Mouse (Mus musculus) liver, embryonic 15.5 days (tissue): Measurements from ENCODE around the gene Kcnq4. TPM values are rescaled to one million over a fixed set of nuclear protein-coding genes. Genes with fewer than 3 reads are reported as not detected.

ENCODE experiments used
- ATAC-seq: fragments of 200-750 bp; cut with Nextera tagmentation; 2 replicates; pipeline ENCODE4 v1.8.0; 2017; ENCODE audit warnings: moderate number of reproducible peaks, mild to moderate bottlenecking, moderate library complexity; ENCODE audit not compliant: insufficient read depth
- H3K27ac ChIP-seq: fragments of 300-500 bp; sonication (generic); replicated peaks from 2 replicates; pipeline ENCODE4 v1.5.1; 2015; ENCODE audit warnings: mild to moderate bottlenecking, inconsistent platforms
- H3K27me3 ChIP-seq: fragments of 300-500 bp; sonication (generic); 2 replicates; pipeline ENCODE4 v1.6.1; 2015; ENCODE audit warnings: mild to moderate bottlenecking, inconsistent platforms
- H3K36me3 ChIP-seq: fragments of 300-500 bp; sonication (generic); replicated peaks from 2 replicates; pipeline ENCODE4 v1.6.1; 2015; ENCODE audit warnings: moderate library complexity, mild to moderate bottlenecking, inconsistent platforms
- H3K4me1 ChIP-seq: fragments of 300-500 bp; sonication (generic); replicated peaks from 2 replicates; pipeline ENCODE4 v1.6.1; 2015; ENCODE audit warnings: inconsistent platforms
- H3K4me2 ChIP-seq: fragments of 300-500 bp; sonication (generic); 2 replicates; pipeline ENCODE4 v1.6.1; 2015; ENCODE audit warnings: moderate library complexity, mild to moderate bottlenecking, inconsistent platforms
- H3K4me3 ChIP-seq: fragments of 300-500 bp; sonication (generic); replicated peaks from 2 replicates; pipeline ENCODE4 v1.5.1; 2015; ENCODE audit warnings: mild to moderate bottlenecking, inconsistent platforms
- H3K9ac ChIP-seq: fragments of 300-500 bp; sonication (generic); 2 replicates; pipeline ENCODE4 v1.6.1; 2015; ENCODE audit warnings: moderate library complexity, mild to moderate bottlenecking, inconsistent platforms
- H3K9me3 ChIP-seq: fragments of 300-500 bp; sonication (generic); replicated peaks from 2 replicates; pipeline ENCODE4 v1.6.1; 2016; ENCODE audit warnings: inconsistent platforms
- WGBS: fragments of 180-500 bp; shearing (Covaris S2); methylation state at CpG from one replicate; pipeline ENCODE4 v1.1.7; 2015; ENCODE audit warnings: mixed read lengths; ENCODE audit not compliant: insufficient replicate concordance; 5-methylcytosine and 5-hydroxymethylcytosine counted together
- polyA plus RNA-seq: library from polyadenylated mRNA; unstranded; fragments of >200 nt; fragmentation: Nextera tagmentation; extraction: Ambion mirVana; gene quantifications from 2 replicates; pipeline ENCODE4 v1.2.1, GENCODE M21; 2015

Kcnq4 gene
- 0.13 TPM in 2 replicates for polyA plus RNA-seq

GRCm38 (mm10) chr4:120747941-120748866 is at the start of gene Kcnq4:
TSS of gene Kcnq4 (minus strand) at chr4:120748612.
- no peaks in the 10 kb centered on the region for H3K36me3 ChIP-seq
- no peak within 1 kb of the TSS for H3K27ac ChIP-seq
- H3K27me3 ChIP-seq = peaks cover 94% of the 10 kb centered on the region
- H3K4me2 ChIP-seq = peak within 1 kb of the TSS; percentile 78
- no peak for ATAC-seq
- no peaks in the 10 kb centered on the region for H3K9me3 ChIP-seq
- H3K9ac ChIP-seq = no peak within 1 kb of the TSS
- WGBS = 2% methylated on average over 42 of the region's 42 CpGs
- peak within 1 kb of the TSS; percentile 53 for H3K4me3 ChIP-seq
- H3K4me1 ChIP-seq = peaks cover 12% of the 10 kb centered on the region

GRCm38 (mm10) chr4:120796687-120797086 is 48.3 kb upstream of the Kcnq4 start:
- Histone ChIP-seq H3K27me3 (no peaks in the 10 kb centered on the region), H3K4me3 (no peak overlapping the region), H3K9ac (no peak overlapping the region), H3K9me3 (no peaks in the 10 kb centered on the region), H3K27ac (no peak overlapping the region), H3K4me2 (no peak overlapping the region), H3K4me1 (peaks cover 15% of the 10 kb centered on the region; the same call in 1 of the 2 replicates), H3K36me3 (no peaks in the 10 kb centered on the region)
- no peak for ATAC-seq
- 75% methylated on average over 2 of the region's 2 CpGs for WGBS

- no peak for ATAC-seq
- Histone ChIP-seq H3K4me2 (no peak overlapping the region), H3K9ac (no peak overlapping the region), H3K9me3 (no peaks in the 10 kb centered on the region), H3K4me1 (peaks cover 12% of the 10 kb centered on the region; the same call in 1 of the 2 replicates), H3K27me3 (no peaks in the 10 kb centered on the region), H3K27ac (no peak overlapping the region), H3K4me3 (no peak overlapping the region), H3K36me3 (peaks cover 2% of the 10 kb centered on the region; the same call in 1 of the 2 replicates)
- 73% methylated on average over 1 of the region's 1 CpGs for WGBS
These were observed 47.2 kb upstream of the Kcnq4 start for GRCm38 (mm10) chr4:120795646-120796045.

GRCm38 (mm10) chr4:120792918-120793317 is 44.5 kb upstream of the Kcnq4 start:
- Histone ChIP-seq H3K9ac (no peak overlapping the region), H3K36me3 (peaks cover 28% of the 10 kb centered on the region), H3K4me1 (peaks cover 12% of the 10 kb centered on the region; the same call in 1 of the 2 replicates), H3K9me3 (no peaks in the 10 kb centered on the region), H3K4me2 (no peak overlapping the region), H3K27me3 (no peaks in the 10 kb centered on the region), H3K27ac (no peak overlapping the region), H3K4me3 (no peak overlapping the region)
- ATAC-seq = no peak
- 83% methylated on average over 2 of the region's 2 CpGs for WGBS

GRCm38 (mm10) chr4:120790027-120790426 is 41.6 kb upstream of the Kcnq4 start:
- Histone ChIP-seq H3K4me1 (no peaks in the 10 kb centered on the region), H3K4me2 (no peak overlapping the region), H3K36me3 (peaks cover 53% of the 10 kb centered on the region), H3K27ac (no peak overlapping the region), H3K27me3 (no peaks in the 10 kb centered on the region), H3K9ac (no peak overlapping the region), H3K9me3 (no peaks in the 10 kb centered on the region), H3K4me3 (no peak overlapping the region)
- ATAC-seq = no peak
- 83% methylated on average over 4 of the region's 4 CpGs for WGBS

GRCm38 (mm10) chr4:120755801-120756200 is 7.4 kb upstream of the Kcnq4 start:
- Histone ChIP-seq H3K4me3 (no peak overlapping the region), H3K36me3 (peaks cover 42% of the 10 kb centered on the region), H3K4me1 (no peaks in the 10 kb centered on the region), H3K27ac (no peak overlapping the region), H3K9ac (no peak overlapping the region), H3K9me3 (no peaks in the 10 kb centered on the region), H3K27me3 (peaks cover 21% of the 10 kb centered on the region), H3K4me2 (no peak overlapping the region)
- 73% methylated on average over 5 of the region's 5 CpGs for WGBS
- ATAC-seq = no peak

- no peak overlapping the region for H3K9ac ChIP-seq
- no peak for ATAC-seq
- no peaks in the 10 kb centered on the region for H3K4me1 ChIP-seq
- peaks cover 26% of the 10 kb centered on the region for H3K27me3 ChIP-seq
- no peak overlapping the region for H3K27ac ChIP-seq
- peaks cover 37% of the 10 kb centered on the region for H3K36me3 ChIP-seq
- no peak overlapping the region for H3K4me2 ChIP-seq
- H3K4me3 ChIP-seq = no peak overlapping the region
- H3K9me3 ChIP-seq = no peaks in the 10 kb centered on the region
- WGBS = 0% methylated on average over 1 of the region's 1 CpGs
These were observed 6.9 kb upstream of the Kcnq4 start for GRCm38 (mm10) chr4:120755299-120755698.

- H3K27me3 ChIP-seq = peaks cover 83% of the 10 kb centered on the region
These were observed 1.2 kb upstream of the Kcnq4 start for GRCm38 (mm10) chr4:120749601-120750000.

GRCm38 (mm10) chr4:120747243-120747792 is 1.1 kb downstream of the Kcnq4 start:
- WGBS = under 1% methylated on average over 67 of the region's 75 CpGs
- no peak overlapping the region for H3K27ac ChIP-seq
- H3K9me3 ChIP-seq = no peaks in the 10 kb centered on the region
- no peak overlapping the region for H3K9ac ChIP-seq
- H3K4me3 ChIP-seq = peak overlapping the region; percentile 53
- peaks cover 12% of the 10 kb centered on the region for H3K4me1 ChIP-seq
- ATAC-seq = no peak
- peak overlapping the region; percentile 78 for H3K4me2 ChIP-seq
- peaks cover 100% of the 10 kb centered on the region for H3K27me3 ChIP-seq
- H3K36me3 ChIP-seq = no peaks in the 10 kb centered on the region

More at GRCm38 (mm10) chr4:120749601-120750000, 1.2 kb upstream of the Kcnq4 start:
- Histone ChIP-seq H3K9ac (no peak overlapping the region), H3K9me3 (no peaks in the 10 kb centered on the region), H3K27ac (no peak overlapping the region), H3K4me2 (no peak overlapping the region), H3K4me1 (peaks cover 12% of the 10 kb centered on the region), H3K4me3 (no peak overlapping the region), H3K36me3 (no peaks in the 10 kb centered on the region)
- no peak for ATAC-seq
- WGBS = 11% methylated on average over 2 of the region's 2 CpGs

- Histone ChIP-seq H3K9me3 (no peaks in the 10 kb centered on the region), H3K27me3 (peaks cover 100% of the 10 kb centered on the region), H3K4me2 (peak overlapping the region; percentile 78), H3K4me3 (peak overlapping the region; percentile 53), H3K36me3 (no peaks in the 10 kb centered on the region), H3K4me1 (peaks cover 12% of the 10 kb centered on the region), H3K9ac (no peak overlapping the region), H3K27ac (no peak overlapping the region)
- 6% methylated on average over 46 of the region's 53 CpGs for whole genome bisulfite sequencing
- no peak for ATAC-seq
These were observed 1.8 kb downstream of the Kcnq4 start for GRCm38 (mm10) chr4:120746552-120747150.
